Mouse (Mus musculus) megakaryocyte progenitor cell, adult 5-6 weeks (primary cell): ENCODE data around the gene Pgm2l1. TPM values are rescaled to one million over a fixed set of nuclear protein-coding genes. Genes with fewer than 3 reads are reported as not detected.

Source experiments
- ATAC-seq: replicated peaks from 2 replicates; pipeline ENCODE4 v1.8.0; 2016; ENCODE audit warnings: mild to moderate bottlenecking, moderate TSS enrichment, inconsistent platforms; ENCODE audit not compliant: poor library complexity
- total RNA-seq, 2 experiments: library from RNA; stranded (forward) in 1 of 2; stranded (reverse) in 1 of 2; fragments of 157-497, 149-512 nt in 1 of 2; fragments of 200-1000 nt in 1 of 2; gene quantifications; 2 replicates each; pipeline versions ENCODE4 v1.2.3 to v1.2.4; 2015 to 2017

The Pgm2l1 gene
- total RNA-seq (2015) (8.0 and 12.4 TPM in 2 replicates), total RNA-seq (2017) (6.2 and 10.6 TPM in 2 replicates)

- peak; percentile 92 for ATAC-seq
Measured at GRCm38 (mm10) chr7:100227158-100227875, at the start of gene Pgm2l1. Pgm2l1 (plus strand) TSS chr7:100227394.

- peak; percentile 74 for ATAC-seq
Measured at GRCm38 (mm10) chr7:100178016-100178890, 48.9 kb upstream of the Pgm2l1 start.

GRCm38 (mm10) chr7:100178891-100179233 lies 48.3 kb upstream of the Pgm2l1 start:
- peak; percentile 3; the same call in 1 of the 2 replicates for ATAC-seq

GRCm38 (mm10) chr7:100179394-100179793 lies 47.8 kb upstream of the Pgm2l1 start:
- peak; percentile 72 for ATAC-seq

- ATAC-seq: no peak; the same call in 1 of the 2 replicates
Measured at GRCm38 (mm10) chr7:100179836-100180407, 47.3 kb upstream of the Pgm2l1 start.

- no peak for ATAC-seq
Measured at GRCm38 (mm10) chr7:100181176-100181575, 46.0 kb upstream of the Pgm2l1 start.

GRCm38 (mm10) chr7:100181614-100182013 lies 45.6 kb upstream of the Pgm2l1 start:
- ATAC-seq: no peak

- ATAC-seq: peak; percentile 52
Measured at GRCm38 (mm10) chr7:100182388-100182787, 44.8 kb upstream of the Pgm2l1 start.

- ATAC-seq: peak; percentile 83
Measured at GRCm38 (mm10) chr7:100187601-100188000, 39.6 kb upstream of the Pgm2l1 start.

- no peak for ATAC-seq
Measured at GRCm38 (mm10) chr7:100190167-100190566, 37.0 kb upstream of the Pgm2l1 start.

- peak; percentile 94 for ATAC-seq
Measured at GRCm38 (mm10) chr7:100190778-100191177, 36.4 kb upstream of the Pgm2l1 start.

GRCm38 (mm10) chr7:100201191-100201590 lies 26.0 kb upstream of the Pgm2l1 start:
- ATAC-seq: no peak

GRCm38 (mm10) chr7:100203616-100204015 lies 23.6 kb upstream of the Pgm2l1 start:
- ATAC-seq: no peak

GRCm38 (mm10) chr7:100204871-100205270 lies 22.3 kb upstream of the Pgm2l1 start:
- ATAC-seq: no peak

GRCm38 (mm10) chr7:100206144-100206543 lies 21.1 kb upstream of the Pgm2l1 start:
- ATAC-seq: no peak

- ATAC-seq: peak; percentile 58
Measured at GRCm38 (mm10) chr7:100207886-100208285, 19.3 kb upstream of the Pgm2l1 start.

- ATAC-seq: no peak
Measured at GRCm38 (mm10) chr7:100214310-100214709, 12.9 kb upstream of the Pgm2l1 start.

GRCm38 (mm10) chr7:100215116-100215732 lies 12.0 kb upstream of the Pgm2l1 start:
- no peak for ATAC-seq

- peak; percentile 60 for ATAC-seq
Measured at GRCm38 (mm10) chr7:100215976-100216375, 11.2 kb upstream of the Pgm2l1 start.

GRCm38 (mm10) chr7:100216601-100217565 lies 10.3 kb upstream of the Pgm2l1 start:
- no peak for ATAC-seq
